Mouse (Mus musculus): ENCODE measurements around the gene Mon1b.

Mon1b gene

DNA sequence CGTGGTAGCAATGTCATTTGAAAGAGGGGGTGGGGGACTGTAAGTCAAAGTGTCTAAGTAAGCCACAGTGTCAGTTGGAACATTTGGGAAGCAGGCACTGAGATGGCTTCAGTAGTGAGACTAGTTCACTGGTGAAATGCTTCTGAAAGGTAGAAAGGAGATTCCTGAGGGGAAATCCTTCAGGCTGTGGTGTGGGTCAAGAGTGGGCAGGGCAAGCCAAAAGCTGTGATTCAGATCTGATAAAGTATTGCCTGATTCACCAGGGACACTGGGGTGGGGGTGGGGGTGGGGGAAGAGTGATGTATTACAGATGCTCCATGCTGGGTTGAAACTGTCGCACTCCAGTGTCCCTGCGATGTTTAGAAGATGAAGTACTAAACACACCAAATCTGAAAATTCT lies 39.2 kb downstream of the Mon1b start:
- DNase-seq, result no peak

DNA sequence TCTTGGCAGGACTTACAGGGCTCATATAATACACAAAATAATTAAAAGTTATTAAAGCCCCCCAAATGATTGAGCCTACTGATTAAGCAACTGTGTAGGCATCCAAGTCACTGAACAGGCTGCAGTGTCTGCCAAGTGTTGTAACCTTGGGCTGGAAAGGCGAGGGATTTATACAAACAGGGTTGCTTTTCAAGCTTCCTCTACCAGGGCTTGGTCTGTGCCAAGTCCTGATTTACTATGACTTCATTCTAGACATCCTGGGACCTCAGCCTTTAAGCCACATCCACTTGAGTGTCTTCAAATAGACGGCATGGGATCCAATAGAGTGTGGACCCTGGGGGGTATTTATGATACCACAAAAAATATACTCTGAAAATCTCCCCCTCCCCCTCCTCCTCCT lies 39.9 kb downstream of the Mon1b start:
- DNase-seq, result no peak

DNA sequence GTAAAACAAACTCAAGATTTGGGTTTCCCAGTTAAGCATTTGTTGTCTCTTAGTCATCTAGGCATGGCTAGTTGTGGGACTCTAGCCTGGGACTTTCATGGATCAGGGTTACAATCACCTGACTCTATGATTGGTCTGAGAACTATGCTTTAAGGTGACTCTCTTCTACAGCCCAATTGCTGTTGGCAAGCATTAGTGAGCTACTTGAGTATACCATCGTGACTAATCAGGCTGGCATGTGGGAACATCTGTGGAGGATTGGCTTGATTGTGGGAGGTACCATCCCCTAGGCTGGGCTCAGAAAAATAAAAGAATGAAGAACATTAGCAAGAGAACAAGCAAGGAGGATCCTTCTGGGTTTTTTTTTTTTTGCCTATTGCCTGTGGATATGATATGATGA lies 41.4 kb downstream of the Mon1b start:
- no peak for DNase-seq

DNA sequence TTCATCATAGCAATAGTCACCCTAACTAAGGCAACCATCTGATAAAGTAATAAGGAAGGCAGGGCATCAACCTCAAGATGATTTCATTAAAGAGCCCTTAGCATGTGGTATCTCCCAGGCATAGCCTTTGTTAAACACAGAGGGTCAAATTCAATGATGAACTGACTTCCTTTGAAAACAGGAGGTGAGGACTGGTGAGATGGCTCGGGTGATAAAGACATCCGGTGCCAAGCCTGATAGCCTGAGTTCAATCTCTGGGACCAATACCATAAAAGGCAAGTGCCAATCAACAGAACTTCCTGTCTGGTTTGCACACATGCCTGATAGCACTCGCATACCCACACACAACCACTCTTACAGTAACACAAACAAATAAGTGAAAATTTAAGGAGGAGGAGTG lies 44.0 kb downstream of the Mon1b start:
- DNase-seq, result no peak

DNA sequence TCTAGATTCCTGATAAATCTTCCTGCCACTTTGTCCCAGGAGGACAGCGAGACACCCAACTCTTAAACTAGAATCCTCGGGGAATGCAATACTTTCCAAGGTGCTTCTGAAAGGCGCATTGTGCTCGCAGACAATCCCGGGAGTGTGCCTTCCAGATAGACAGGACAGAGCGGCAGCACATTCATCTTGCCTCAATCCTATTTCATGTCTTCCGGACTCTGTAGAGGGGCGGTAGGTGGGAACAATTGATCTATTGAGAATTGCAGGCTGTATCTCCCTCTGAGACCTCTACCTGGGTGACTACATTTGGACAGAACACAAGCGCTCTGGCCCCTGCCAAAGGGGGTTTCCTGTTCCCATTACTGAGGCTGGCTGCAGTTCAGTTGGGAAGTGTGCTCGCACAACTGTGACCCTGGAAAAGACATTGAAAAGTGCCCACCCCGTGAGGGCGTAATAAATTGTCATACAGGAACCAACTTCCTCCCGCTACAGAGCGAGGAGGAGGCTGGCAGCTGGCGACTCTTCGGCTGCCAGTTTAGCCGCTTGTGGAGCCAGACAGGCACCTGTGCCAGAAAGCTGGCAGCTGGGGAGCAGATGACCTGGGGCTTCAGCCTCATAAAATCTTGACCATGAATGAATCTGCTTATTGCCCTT lies 52.6 kb downstream of the Mon1b start:
- no peak for DNase-seq

DNA sequence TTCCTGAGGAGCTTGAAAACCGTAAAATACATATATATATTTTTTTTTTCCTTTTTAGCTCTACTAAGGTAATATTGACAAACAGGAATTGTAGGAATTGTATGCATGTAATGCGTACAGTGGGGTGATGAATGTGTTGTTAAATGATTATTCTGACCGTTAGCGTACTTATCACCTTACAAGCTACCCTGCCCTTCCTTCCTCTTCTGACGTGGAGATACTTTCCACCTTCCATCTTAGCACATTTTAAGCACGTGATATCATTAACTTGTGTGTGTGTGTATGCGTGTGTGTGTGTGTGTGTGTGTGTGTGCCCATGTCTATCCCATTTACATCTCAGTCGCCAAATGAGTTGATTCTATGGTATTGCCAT lies 53.1 kb downstream of the Mon1b start:
- no peak for DNase-seq

DNA sequence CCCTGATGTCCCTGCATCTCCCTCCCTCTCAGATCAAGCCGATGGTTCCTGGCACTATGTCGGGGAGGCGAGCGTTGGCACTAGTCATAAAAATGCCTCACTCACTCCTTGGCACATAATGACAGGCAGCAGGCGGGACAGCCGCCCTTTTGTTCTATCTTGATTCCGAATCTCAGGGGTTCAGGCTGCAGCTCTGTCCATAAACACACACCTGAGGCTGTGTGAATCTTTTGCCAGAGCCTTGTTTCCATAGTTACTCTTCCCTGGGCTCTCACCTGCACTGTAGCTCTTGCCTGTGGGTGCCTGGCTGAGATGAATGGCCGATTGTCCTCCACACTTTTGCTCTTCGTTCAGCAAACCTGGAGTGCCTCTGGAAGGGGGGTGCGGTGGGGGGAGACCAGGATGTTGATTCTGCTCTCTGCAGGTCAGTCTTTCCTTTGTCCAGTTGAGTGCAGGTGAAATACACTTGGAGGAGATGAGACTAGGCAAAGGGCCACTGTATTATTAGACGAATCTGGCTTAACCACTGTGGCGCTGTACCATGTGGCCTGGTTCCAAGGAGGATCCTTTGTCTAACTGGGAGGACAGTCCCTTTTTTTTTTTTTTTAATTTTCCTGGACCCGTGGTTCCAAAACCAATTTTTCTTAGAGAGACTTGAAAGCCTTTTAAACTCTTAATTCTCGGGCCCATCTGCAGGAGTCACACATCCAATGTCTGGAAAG lies 56.4 kb downstream of the Mon1b start:
- no peak for DNase-seq
